Mouse (Mus musculus) liver, embryonic 12.5 days (tissue): ENCODE data around the gene Aipl1. TPM values are rescaled to one million over a fixed set of nuclear protein-coding genes. Genes with fewer than 3 reads are reported as not detected.

Experiments
- ATAC-seq: fragments of 200-750 bp; cut with Nextera tagmentation; 2 replicates; pipeline ENCODE4 v1.8.0; 2017; ENCODE audit warnings: moderate number of reproducible peaks, mild to moderate bottlenecking, moderate library complexity
- H3K27ac ChIP-seq: fragments of 300-500 bp; sonication (generic); 2 replicates; pipeline ENCODE4 v1.5.1; 2016; ENCODE audit warnings: mild to moderate bottlenecking
- H3K27me3 ChIP-seq: fragments of 300-500 bp; sonication (generic); replicated peaks from 2 replicates; pipeline ENCODE4 v1.6.1; 2016; ENCODE audit warnings: mild to moderate bottlenecking, moderate library complexity
- H3K36me3 ChIP-seq: fragments of 300-500 bp; sonication (generic); 2 replicates; pipeline ENCODE4 v1.6.1; 2016; ENCODE audit warnings: mild to moderate bottlenecking, moderate library complexity
- H3K4me1 ChIP-seq: fragments of 300-500 bp; sonication (generic); 2 replicates; pipeline ENCODE4 v1.6.1; 2016
- H3K4me2 ChIP-seq: fragments of 300-500 bp; sonication (generic); 2 replicates; pipeline ENCODE4 v1.6.1; 2016; ENCODE audit warnings: mild to moderate bottlenecking, moderate library complexity
- H3K4me3 ChIP-seq: fragments of 300-500 bp; sonication (generic); 2 replicates; pipeline ENCODE4 v1.5.1; 2016; ENCODE audit warnings: mild to moderate bottlenecking, moderate library complexity
- H3K9ac ChIP-seq: fragments of 300-500 bp; sonication (generic); 2 replicates; pipeline ENCODE4 v1.6.1; 2016; ENCODE audit warnings: mild to moderate bottlenecking, moderate library complexity
- H3K9me3 ChIP-seq: fragments of 300-500 bp; sonication (generic); replicated peaks from 2 replicates; pipeline ENCODE4 v1.6.1; 2016; ENCODE audit warnings: mild to moderate bottlenecking, moderate library complexity
- WGBS: fragments of 180-500 bp; shearing (Covaris S2); methylation state at CpG from one replicate; pipeline ENCODE4 v1.1.7; 2016; ENCODE audit not compliant: insufficient replicate concordance; 5-methylcytosine and 5-hydroxymethylcytosine counted together
- polyA plus RNA-seq: library from polyadenylated mRNA; unstranded; fragments of >200 nt; fragmentation: Nextera tagmentation; extraction: Ambion mirVana; gene quantifications from 2 replicates; pipeline ENCODE4 v1.2.1, GENCODE M21; 2016

Aipl1 gene
- polyA plus RNA-seq, 1 experiment from 2014 or later = 0.13 TPM

- H3K36me3 ChIP-seq = peaks cover 17% of the 10 kb centered on the region; the same call in 1 of the 2 replicates
- H3K9ac ChIP-seq = no peak overlapping the region
- H3K27me3 ChIP-seq = peaks cover 52% of the 10 kb centered on the region
- no peak overlapping the region for H3K4me2 ChIP-seq
- ATAC-seq = no peak
- H3K27ac ChIP-seq = no peak overlapping the region
- no peaks in the 10 kb centered on the region for H3K9me3 ChIP-seq
- WGBS = 58% methylated on average over 8 of the region's 8 CpGs
- no peak overlapping the region for H3K4me3 ChIP-seq
- H3K4me1 ChIP-seq = 0 out of 2 replicates have a peak, but pooled peaks cover 6% of the 10 kb centered on the region
Measured at GRCm38 (mm10) chr11:72049171-72049759, 12.0 kb upstream of the Aipl1 start.

GRCm38 (mm10) chr11:72048730-72049129 lies 11.4 kb upstream of the Aipl1 start:
- Histone ChIP-seq H3K4me3 (no peak overlapping the region), H3K4me1 (peaks cover 7% of the 10 kb centered on the region), H3K9ac (no peak overlapping the region), H3K27ac (no peak overlapping the region), H3K27me3 (peaks cover 49% of the 10 kb centered on the region), H3K4me2 (no peak overlapping the region), H3K9me3 (no peaks in the 10 kb centered on the region), H3K36me3 (peaks cover 17% of the 10 kb centered on the region; the same call in 1 of the 2 replicates)
- 52% methylated on average over 6 of the region's 6 CpGs for WGBS
- no peak for ATAC-seq

GRCm38 (mm10) chr11:72044231-72044630 lies 6.9 kb upstream of the Aipl1 start:
- no peak overlapping the region for H3K4me2 ChIP-seq
- H3K9me3 ChIP-seq = no peaks in the 10 kb centered on the region
- H3K4me3 ChIP-seq = no peak overlapping the region
- no peak overlapping the region for H3K9ac ChIP-seq
- 58% methylated on average over 3 of the region's 3 CpGs for WGBS
- no peak overlapping the region for H3K27ac ChIP-seq
- H3K27me3 ChIP-seq = peaks cover 12% of the 10 kb centered on the region
- no peak for ATAC-seq
- H3K4me1 ChIP-seq = peaks cover 37% of the 10 kb centered on the region
- peaks cover 17% of the 10 kb centered on the region; the same call in 1 of the 2 replicates for H3K36me3 ChIP-seq

- Histone ChIP-seq H3K9ac (peak overlapping the region; percentile 55), H3K4me3 (peak overlapping the region; percentile 65), H3K9me3 (no peaks in the 10 kb centered on the region), H3K27ac (no peak overlapping the region), H3K36me3 (peaks cover 17% of the 10 kb centered on the region; the same call in 1 of the 2 replicates), H3K27me3 (peaks cover 18% of the 10 kb centered on the region), H3K4me1 (peaks cover 37% of the 10 kb centered on the region), H3K4me2 (peak overlapping the region; percentile 85)
- ATAC-seq = no peak
- WGBS = 3% methylated on average over 14 of the region's 14 CpGs
Measured at GRCm38 (mm10) chr11:72042631-72043030, 5.3 kb upstream of the Aipl1 start.

- Histone ChIP-seq H3K27ac (peak within 1 kb of the TSS; percentile 74), H3K4me1 (peaks cover 36% of the 10 kb centered on the region), H3K4me3 (peak within 1 kb of the TSS; percentile 65), H3K27me3 (peaks cover 25% of the 10 kb centered on the region), H3K9me3 (no peaks in the 10 kb centered on the region), H3K9ac (peak within 1 kb of the TSS; percentile 57), H3K4me2 (peak within 1 kb of the TSS; percentile 85), H3K36me3 (peaks cover 17% of the 10 kb centered on the region; the same call in 1 of the 2 replicates)
- peak; percentile 78 for ATAC-seq
- 1% methylated on average over 52 of the region's 52 CpGs for WGBS
Measured at GRCm38 (mm10) chr11:72041768-72042607, 4.7 kb upstream of the Aipl1 start, which contains the start of gene Pimreg. Gene Pimreg (plus strand): TSS chr11:72042032.

GRCm38 (mm10) chr11:72041290-72041767 lies 4.0 kb upstream of the Aipl1 start:
- no peak for ATAC-seq
- peaks cover 31% of the 10 kb centered on the region for H3K27me3 ChIP-seq
- H3K4me2 ChIP-seq = peak overlapping the region; percentile 85
- H3K36me3 ChIP-seq = peaks cover 14% of the 10 kb centered on the region; the same call in 1 of the 2 replicates
- WGBS = 3% methylated on average over 6 of the region's 6 CpGs
- H3K9ac ChIP-seq = peak overlapping the region; percentile 57; the same call in 1 of the 2 replicates
- peak overlapping the region; percentile 65 for H3K4me3 ChIP-seq
- H3K27ac ChIP-seq = peak overlapping the region; percentile 74
- H3K4me1 ChIP-seq = peaks cover 31% of the 10 kb centered on the region
- no peaks in the 10 kb centered on the region for H3K9me3 ChIP-seq

- peaks cover 36% of the 10 kb centered on the region for H3K4me1 ChIP-seq
- no peak overlapping the region for H3K9ac ChIP-seq
- H3K4me2 ChIP-seq = no peak overlapping the region
- H3K36me3 ChIP-seq = no peaks in the 10 kb centered on the region
- 53% methylated on average over 16 of the region's 16 CpGs for WGBS
- H3K27ac ChIP-seq = no peak overlapping the region
- peaks cover 34% of the 10 kb centered on the region for H3K27me3 ChIP-seq
- H3K9me3 ChIP-seq = no peaks in the 10 kb centered on the region
- ATAC-seq = no peak
- no peak overlapping the region for H3K4me3 ChIP-seq
Measured at GRCm38 (mm10) chr11:72039599-72040386, 2.5 kb upstream of the Aipl1 start.

- WGBS = 3% methylated on average over 4 of the region's 4 CpGs
- H3K36me3 ChIP-seq = no peaks in the 10 kb centered on the region
- peaks cover 34% of the 10 kb centered on the region for H3K27me3 ChIP-seq
- no peak overlapping the region for H3K4me3 ChIP-seq
- H3K9ac ChIP-seq = no peak overlapping the region
- no peak overlapping the region for H3K4me2 ChIP-seq
- H3K27ac ChIP-seq = no peak overlapping the region
- no peaks in the 10 kb centered on the region for H3K9me3 ChIP-seq
- ATAC-seq = no peak
- H3K4me1 ChIP-seq = peaks cover 28% of the 10 kb centered on the region
Measured at GRCm38 (mm10) chr11:72037996-72038395, 687 bp upstream of the Aipl1 start.

- H3K36me3 ChIP-seq = no peaks in the 10 kb centered on the region
- H3K4me1 ChIP-seq = peaks cover 5% of the 10 kb centered on the region; the same call in 1 of the 2 replicates
- peaks cover 39% of the 10 kb centered on the region for H3K27me3 ChIP-seq
- no peak overlapping the region for H3K4me3 ChIP-seq
- no peak for ATAC-seq
- no peaks in the 10 kb centered on the region for H3K9me3 ChIP-seq
- WGBS = 57% methylated on average over 3 of the region's 3 CpGs
- H3K4me2 ChIP-seq = no peak overlapping the region
- no peak overlapping the region for H3K27ac ChIP-seq
- H3K9ac ChIP-seq = no peak overlapping the region
Measured at GRCm38 (mm10) chr11:72032589-72032988, 4.7 kb downstream of the Aipl1 start.

GRCm38 (mm10) chr11:72032091-72032490 lies 5.2 kb downstream of the Aipl1 start:
- no peak for ATAC-seq
- H3K27ac ChIP-seq = no peak overlapping the region
- H3K36me3 ChIP-seq = no peaks in the 10 kb centered on the region
- no peak overlapping the region for H3K4me2 ChIP-seq
- H3K27me3 ChIP-seq = peaks cover 34% of the 10 kb centered on the region
- H3K4me3 ChIP-seq = no peak overlapping the region
- peaks cover 5% of the 10 kb centered on the region; the same call in 1 of the 2 replicates for H3K4me1 ChIP-seq
- H3K9ac ChIP-seq = no peak overlapping the region
- 56% methylated on average over 4 of the region's 4 CpGs for WGBS
- H3K9me3 ChIP-seq = no peaks in the 10 kb centered on the region

GRCm38 (mm10) chr11:72031353-72031752 lies 6.0 kb downstream of the Aipl1 start:
- Histone ChIP-seq H3K27me3 (peaks cover 26% of the 10 kb centered on the region), H3K27ac (no peak overlapping the region), H3K36me3 (no peaks in the 10 kb centered on the region), H3K9me3 (no peaks in the 10 kb centered on the region), H3K4me2 (no peak overlapping the region), H3K4me3 (no peak overlapping the region), H3K4me1 (peaks cover 5% of the 10 kb centered on the region; the same call in 1 of the 2 replicates), H3K9ac (no peak overlapping the region)
- ATAC-seq = no peak
- 72% methylated on average over 7 of the region's 7 CpGs for WGBS
